ENCODE assay signal across 8 mouse cellular contexts in genomic region chr5:91307907-91308306, GRCm38 (mm10).
A peak's percentile ranks its signal among the peaks of the same experiment; 100 is the strongest.
DNase-seq lines count a peak whose midpoint lies in the region; ATAC-seq and TF ChIP-seq lines count a peak whose summit lies in the region.

No protein-coding gene starts in this region.

- H3K4me1 ChIP-seq in liver, postnatal 0 days (ENCODE audit: insufficient read depth): no peaks in the 10 kb centered on the region
- no peaks in the 10 kb centered on the region for H3K4me1 ChIP-seq in liver, embryonic 12.5 days
- H3K4me1 ChIP-seq in embryonic facial prominence, embryonic 10.5 days: no peaks in the 10 kb centered on the region
- H3K4me1 ChIP-seq in hindbrain, embryonic 16.5 days (ENCODE audit: control insufficient read depth, insufficient read depth, low read depth, low read length): no peaks in the 10 kb centered on the region

- TF ChIP-seq CTCF in liver, postnatal 0 days (IDR thresholded peaks at IDR 0.05; ENCODE audit: low read depth): peak; percentile 82
- TF ChIP-seq CTCF in left cerebral cortex, adult 2 months (IDR thresholded peaks at IDR 0.05): peak; percentile 83

- no peak overlapping the region for H3K27ac ChIP-seq in liver, postnatal 0 days (ENCODE audit: low read depth)
- H3K27ac ChIP-seq in liver, embryonic 12.5 days: no peak overlapping the region
- H3K27ac ChIP-seq in embryonic facial prominence, embryonic 10.5 days (replicated peaks): no peak overlapping the region
- no peak overlapping the region for H3K27ac ChIP-seq in hindbrain, embryonic 16.5 days (ENCODE audit: low read depth, low read length)
- no peak overlapping the region for H3K27ac ChIP-seq in left cerebral cortex, adult 2 months

- no peaks in the 10 kb centered on the region for H3K27me3 ChIP-seq in liver, postnatal 0 days (ENCODE audit: insufficient read depth, low read length)
- no peaks in the 10 kb centered on the region for H3K27me3 ChIP-seq in liver, embryonic 12.5 days (replicated peaks)
- H3K27me3 ChIP-seq in embryonic facial prominence, embryonic 10.5 days (replicated peaks; ENCODE audit: low read depth, poor library complexity, severe bottlenecking): no peaks in the 10 kb centered on the region
- no peaks in the 10 kb centered on the region for H3K27me3 ChIP-seq in hindbrain, embryonic 16.5 days (replicated peaks; ENCODE audit: control insufficient read depth, insufficient read depth, low read length)

- ATAC-seq in liver, postnatal 0 days: peak; percentile 48; the same call in 1 of the 2 replicates
- ATAC-seq in liver, embryonic 12.5 days: no peak
- ATAC-seq in hindbrain, embryonic 16.5 days: peak; percentile 80

- no peaks in the 10 kb centered on the region for H3K36me3 ChIP-seq in liver, postnatal 0 days (replicated peaks; ENCODE audit: insufficient read depth, low read length)
- H3K36me3 ChIP-seq in liver, embryonic 12.5 days: no peaks in the 10 kb centered on the region
- no peaks in the 10 kb centered on the region for H3K36me3 ChIP-seq in embryonic facial prominence, embryonic 10.5 days (replicated peaks)
- H3K36me3 ChIP-seq in hindbrain, embryonic 16.5 days (ENCODE audit: control insufficient read depth, insufficient read depth, low read length): no peaks in the 10 kb centered on the region

- peak; percentile 38 for DNase-seq in liver, postnatal 0 days
- DNase-seq in WW6 (ENCODE audit: low read depth, low spot score): peak; percentile 31
- peak; percentile 34 for DNase-seq in embryonic facial prominence, embryonic 10.5 days (ENCODE audit: low spot score)
- peak; percentile 33 to 60 for DNase-seq in left cerebral cortex, adult 2 months (ENCODE audit: extremely low spot score in 1 of 2, low spot score in 2 of 2)
- peak; percentile 59 for DNase-seq in naive thymus-derived CD4-positive, alpha-beta T cell, adult 2 months (ENCODE audit: low read depth)
- DNase-seq in urinary bladder, adult 2 months (ENCODE audit: low spot score): no peak

- 9% methylated on average over 1 of the region's 1 CpGs for WGBS in liver, postnatal 0 days (ENCODE audit: insufficient replicate concordance)
- WGBS in liver, embryonic 12.5 days (ENCODE audit: insufficient replicate concordance): 20% methylated on average over 1 of the region's 1 CpGs
- WGBS in embryonic facial prominence, embryonic 10.5 days: 16% methylated on average over 1 of the region's 1 CpGs
- WGBS in hindbrain, embryonic 16.5 days: 0% methylated on average over 1 of the region's 1 CpGs

- intact Hi-C loops in left cerebral cortex, adult 2 months (cut with DNase I): loop anchor here (1.0 to 10.0 kb wide), 4 partner anchors 271 to 643 kb away; no protein-coding TSS in a partner anchor

- no peak overlapping the region for H3K4me3 ChIP-seq in liver, postnatal 0 days (ENCODE audit: low read depth, low read length)
- H3K4me3 ChIP-seq in liver, embryonic 12.5 days: no peak overlapping the region
- no peak overlapping the region for H3K4me3 ChIP-seq in embryonic facial prominence, embryonic 10.5 days
- H3K4me3 ChIP-seq in hindbrain, embryonic 16.5 days (ENCODE audit: low read length): no peak overlapping the region
- no peak overlapping the region for H3K4me3 ChIP-seq in left cerebral cortex, adult 2 months

- no peaks in the 10 kb centered on the region for H3K9me3 ChIP-seq in liver, postnatal 0 days (ENCODE audit: low read length)
- H3K9me3 ChIP-seq in liver, embryonic 12.5 days (replicated peaks): no peaks in the 10 kb centered on the region
- H3K9me3 ChIP-seq in embryonic facial prominence, embryonic 10.5 days: no peaks in the 10 kb centered on the region
- no peaks in the 10 kb centered on the region for H3K9me3 ChIP-seq in hindbrain, embryonic 16.5 days (ENCODE audit: control insufficient read depth, low read length)

- H3K9ac ChIP-seq in liver, postnatal 0 days (replicated peaks): no peak overlapping the region
- no peak overlapping the region for H3K9ac ChIP-seq in liver, embryonic 12.5 days
- H3K9ac ChIP-seq in hindbrain, embryonic 16.5 days (ENCODE audit: low read depth, low read length): no peak overlapping the region

- no peak overlapping the region for H3K4me2 ChIP-seq in liver, postnatal 0 days (ENCODE audit: low read depth, low read length)
- H3K4me2 ChIP-seq in liver, embryonic 12.5 days: no peak overlapping the region
- no peak overlapping the region for H3K4me2 ChIP-seq in hindbrain, embryonic 16.5 days (ENCODE audit: low read length)

- TF ChIP-seq EP300 in liver, postnatal 0 days (IDR thresholded peaks at IDR 0.05; ENCODE audit: low read depth): no peak
